Mouse (Mus musculus) heart, embryonic 12.5 days (tissue): ENCODE results near the gene Myo3a. TPM values are rescaled to one million over a fixed set of nuclear protein-coding genes. Genes with fewer than 3 reads are reported as not detected.

ENCODE experiments used
- ATAC-seq: fragments of 200-750 bp; cut with Nextera tagmentation; 2 replicates; pipeline ENCODE4 v1.8.0; 2017; ENCODE audit warnings: moderate TSS enrichment, moderate library complexity; ENCODE audit not compliant: insufficient number of reproducible peaks, low FRiP score
- H3K27ac ChIP-seq: fragments of 300-500 bp; sonication (generic); 2 replicates; pipeline ENCODE4 v1.5.1; 2016; ENCODE audit warnings: mild to moderate bottlenecking, moderate library complexity; ENCODE audit not compliant: poor library complexity, severe bottlenecking
- H3K27me3 ChIP-seq: fragments of 300-500 bp; sonication (generic); replicated peaks from 2 replicates; pipeline ENCODE4 v1.6.1; 2016; ENCODE audit warnings: mild to moderate bottlenecking, moderate library complexity
- H3K36me3 ChIP-seq: fragments of 300-500 bp; sonication (generic); 2 replicates; pipeline ENCODE4 v1.6.1; 2016; ENCODE audit warnings: mild to moderate bottlenecking, moderate library complexity
- H3K4me1 ChIP-seq: fragments of 300-500 bp; sonication (generic); replicated peaks from 2 replicates; pipeline ENCODE4 v1.6.1; 2016; ENCODE audit warnings: mild to moderate bottlenecking
- H3K4me2 ChIP-seq: fragments of 300-500 bp; sonication (generic); 2 replicates; pipeline ENCODE4 v1.6.1; 2016; ENCODE audit warnings: mild to moderate bottlenecking, moderate library complexity
- H3K4me3 ChIP-seq: fragments of 300-500 bp; sonication (generic); 2 replicates; pipeline ENCODE4 v1.5.1; 2016; ENCODE audit warnings: mild to moderate bottlenecking
- H3K9ac ChIP-seq: fragments of 300-500 bp; sonication (generic); 2 replicates; pipeline ENCODE4 v1.6.1; 2016; ENCODE audit warnings: mild to moderate bottlenecking, moderate library complexity
- H3K9me3 ChIP-seq: fragments of 300-500 bp; sonication (generic); replicated peaks from 2 replicates; pipeline ENCODE4 v1.6.1; 2016; ENCODE audit warnings: mild to moderate bottlenecking, moderate library complexity
- WGBS: fragments of 180-500 bp; shearing (Covaris S2); methylation state at CpG from one replicate; pipeline ENCODE4 v1.1.7; 2016; 5-methylcytosine and 5-hydroxymethylcytosine counted together
- microRNA-seq: library from miRNA; unstranded; fragments of <30 nt; microRNA quantifications from one replicate; pipeline ENCODE4, GENCODE M21; 2017
- polyA plus RNA-seq: library from polyadenylated mRNA; unstranded; fragments of >200 nt; fragmentation: Nextera tagmentation; extraction: Ambion mirVana; gene quantifications from 2 replicates; pipeline ENCODE4 v1.2.1, GENCODE M21; 2016

The Myo3a gene
- polyA plus RNA-seq, 1 experiment from 2014 or later: not detected

GRCm38 (mm10) chr2:22648394-22648793 lies 421.1 kb downstream of the Myo3a start:
- Histone ChIP-seq H3K9me3 (no peaks in the 10 kb centered on the region), H3K36me3 (no peaks in the 10 kb centered on the region), H3K27me3 (no peaks in the 10 kb centered on the region), H3K9ac (no peak overlapping the region), H3K4me3 (no peak overlapping the region), H3K4me1 (no peaks in the 10 kb centered on the region), H3K4me2 (no peak overlapping the region), H3K27ac (no peak overlapping the region)
- WGBS: 54% methylated on average over 1 of the region's 1 CpGs
- no peak for ATAC-seq

- Histone ChIP-seq H3K27me3 (no peaks in the 10 kb centered on the region), H3K36me3 (no peaks in the 10 kb centered on the region), H3K27ac (no peak overlapping the region), H3K4me2 (no peak overlapping the region), H3K4me3 (no peak overlapping the region), H3K9me3 (no peaks in the 10 kb centered on the region), H3K9ac (no peak overlapping the region), H3K4me1 (no peaks in the 10 kb centered on the region)
- ATAC-seq: no peak
- 64% methylated on average over 4 of the region's 4 CpGs for WGBS
Measured at GRCm38 (mm10) chr2:22651826-22652225, 424.5 kb downstream of the Myo3a start.

GRCm38 (mm10) chr2:22663731-22664130 lies 436.4 kb downstream of the Myo3a start:
- 62% methylated on average over 1 of the region's 1 CpGs for WGBS
- H3K4me1 ChIP-seq: no peaks in the 10 kb centered on the region
- H3K4me3 ChIP-seq: no peak overlapping the region
- no peaks in the 10 kb centered on the region for H3K9me3 ChIP-seq
- no peak overlapping the region for H3K9ac ChIP-seq
- ATAC-seq: no peak
- no peaks in the 10 kb centered on the region for H3K27me3 ChIP-seq
- no peak overlapping the region for H3K4me2 ChIP-seq
- no peak overlapping the region for H3K27ac ChIP-seq
- no peaks in the 10 kb centered on the region for H3K36me3 ChIP-seq

Small RNAs within 50 kb of the gene (microRNA-seq; reads per million reads assigned to microRNA genes)
- gene Gm23636 (not detected), gene Mir3967 (not detected)
